In genomic region chr10:19091110-19091509, GRCm38 (mm10) we compare ENCODE assay signal across 29 mouse cellular contexts.
DNase-seq lines count a peak whose midpoint lies in the region; ATAC-seq and TF ChIP-seq lines count a peak whose summit lies in the region.
"Had no signal": no experiment of that assay in that cellular context is flagged by ENCODE, and none has a peak within 500 bp of the region (broad histone marks: within the 10 kb centered on the region; RNA-seq: fewer than 3 reads in every experiment).

No protein-coding gene starts in this region.

- no peak for TF ChIP-seq CTCF in testis, adult 2 months (IDR thresholded peaks at IDR 0.05; ENCODE audit: control insufficient read depth, insufficient read depth, insufficient replicate concordance, low read depth, low read length)

- ATAC-seq in kidney, embryonic 16.5 days (ENCODE audit: low FRiP score, low TSS enrichment) = peak; percentile 51; the same call in 1 of the 2 replicates
- ATAC-seq in limb, embryonic 15.5 days (ENCODE audit: insufficient number of reproducible peaks, low FRiP score, low TSS enrichment, low read depth) = 0 out of 2 replicates have a peak, but pooled peaks have one; percentile 10
- ATAC-seq: CD4-positive, CD25-positive, alpha-beta regulatory T cell, adult 4 months; forebrain, postnatal 0 days; hindbrain, embryonic 16.5 days; intestine, embryonic 16.5 days had no signal

- H3K36me3 ChIP-seq in kidney, embryonic 16.5 days (ENCODE audit: insufficient read depth, low read length) = no peaks in the 10 kb centered on the region
- H3K36me3 ChIP-seq in testis, adult 2 months (ENCODE audit: control insufficient read depth, insufficient read depth, low read length) = no peaks in the 10 kb centered on the region
- H3K36me3 ChIP-seq in limb, embryonic 15.5 days = no peaks in the 10 kb centered on the region
- H3K36me3 ChIP-seq: embryonic facial prominence, embryonic 12.5 days; heart, embryonic 10.5 days; kidney, embryonic 15.5 days; liver, embryonic 13.5 days; neural tube, embryonic 12.5 days had no signal

- H3K27me3 ChIP-seq in kidney, embryonic 16.5 days (ENCODE audit: insufficient read depth, low read length) = no peaks in the 10 kb centered on the region
- no peaks in the 10 kb centered on the region for H3K27me3 ChIP-seq in testis, adult 2 months (ENCODE audit: control insufficient read depth, insufficient read depth, low read length)
- no peaks in the 10 kb centered on the region for H3K27me3 ChIP-seq in limb, embryonic 15.5 days
- H3K27me3 ChIP-seq: embryonic facial prominence, embryonic 12.5 days; kidney, embryonic 15.5 days; liver, embryonic 13.5 days; megakaryocyte, embryonic 14.5 days; neural tube, embryonic 12.5 days had no signal

- H3K27ac ChIP-seq in kidney, embryonic 16.5 days (ENCODE audit: low read length) = no peak overlapping the region
- H3K27ac ChIP-seq in testis, adult 2 months (ENCODE audit: control insufficient read depth, insufficient read depth, low read depth, low read length) = no peak overlapping the region
- no peak overlapping the region for H3K27ac ChIP-seq in limb, embryonic 15.5 days
- H3K27ac ChIP-seq: embryonic facial prominence, embryonic 12.5 days; gastrocnemius, adult 2 months; heart, embryonic 10.5 days; kidney, embryonic 15.5 days; layer of hippocampus, adult 2 months; liver, embryonic 13.5 days; neural tube, embryonic 12.5 days had no signal

- no peak overlapping the region for H3K4me3 ChIP-seq in kidney, embryonic 16.5 days (ENCODE audit: low read length)
- H3K4me3 ChIP-seq in testis, adult 2 months (ENCODE audit: control insufficient read depth, low read depth, low read length) = peak overlapping the region; percentile 67
- no peak overlapping the region for H3K4me3 ChIP-seq in limb, embryonic 15.5 days
- H3K4me3 ChIP-seq: embryonic facial prominence, embryonic 12.5 days; gastrocnemius, adult 2 months; heart, embryonic 10.5 days; kidney, embryonic 15.5 days; layer of hippocampus, adult 2 months; liver, embryonic 13.5 days; megakaryocyte, embryonic 14.5 days; neural tube, embryonic 12.5 days had no signal

- no peaks in the 10 kb centered on the region for H3K4me1 ChIP-seq in kidney, embryonic 16.5 days (ENCODE audit: insufficient read depth, low read length)
- H3K4me1 ChIP-seq in testis, adult 2 months (ENCODE audit: control insufficient read depth, insufficient read depth, low read length) = peaks cover 7% of the 10 kb centered on the region
- 0 out of 2 replicates have a peak, but pooled peaks cover 3% of the 10 kb centered on the region for H3K4me1 ChIP-seq in limb, embryonic 15.5 days
- H3K4me1 ChIP-seq: embryonic facial prominence, embryonic 12.5 days; heart, embryonic 10.5 days; kidney, embryonic 15.5 days; neural tube, embryonic 12.5 days had no signal

- no peak overlapping the region for H3K4me2 ChIP-seq in kidney, embryonic 16.5 days (replicated peaks; ENCODE audit: low read depth, low read length)
- H3K4me2 ChIP-seq in limb, embryonic 15.5 days = no peak overlapping the region
- H3K4me2 ChIP-seq: embryonic facial prominence, embryonic 12.5 days; kidney, embryonic 15.5 days; liver, embryonic 13.5 days; neural tube, embryonic 12.5 days had no signal

- H3K9me3 ChIP-seq in kidney, embryonic 16.5 days (ENCODE audit: low read length) = no peaks in the 10 kb centered on the region
- H3K9me3 ChIP-seq in limb, embryonic 15.5 days = no peaks in the 10 kb centered on the region
- H3K9me3 ChIP-seq: embryonic facial prominence, embryonic 12.5 days; heart, embryonic 10.5 days; kidney, embryonic 15.5 days; liver, embryonic 13.5 days; megakaryocyte, embryonic 14.5 days; neural tube, embryonic 12.5 days had no signal

- TF ChIP-seq POLR2A in testis, adult 2 months (IDR thresholded peaks at IDR 0.05; ENCODE audit: control insufficient read depth, low read depth, low read length) = no peak

- 27% methylated on average over 3 of the region's 3 CpGs for WGBS in kidney, embryonic 16.5 days
- WGBS in limb, embryonic 15.5 days = 26% methylated on average over 3 of the region's 3 CpGs

- no peak for DNase-seq in kidney, adult 8-10 months
- DNase-seq in testis, postnatal 10 days (ENCODE audit: low spot score) = no peak
- no peak for DNase-seq in cerebellum, adult 18-20 months
- DNase-seq in right cerebral cortex, postnatal 25 days = no peak
- DNase-seq: adrenal gland, postnatal 25 days; cerebellum, adult 11 months; cerebellum, postnatal 10 days; forebrain, postnatal 0 days; gastrocnemius, adult 2 months; heart, postnatal 4 days; liver, embryonic 13.5 days; lung, adult 2 months; lung, postnatal 36 days; midbrain, embryonic 14.5 days; right cerebral cortex, postnatal 14 days; spleen, adult 18-20 months; thymus, adult 18-20 months had no signal

- no peak overlapping the region for H3K9ac ChIP-seq in kidney, embryonic 16.5 days (replicated peaks; ENCODE audit: low read length)
- H3K9ac ChIP-seq in limb, embryonic 15.5 days = no peak overlapping the region
- H3K9ac ChIP-seq: embryonic facial prominence, embryonic 12.5 days; forebrain, postnatal 0 days; kidney, embryonic 15.5 days; liver, embryonic 13.5 days; neural tube, embryonic 12.5 days had no signal
